Mouse (Mus musculus): ENCODE data around the gene Uncx.

Uncx gene

DNA sequence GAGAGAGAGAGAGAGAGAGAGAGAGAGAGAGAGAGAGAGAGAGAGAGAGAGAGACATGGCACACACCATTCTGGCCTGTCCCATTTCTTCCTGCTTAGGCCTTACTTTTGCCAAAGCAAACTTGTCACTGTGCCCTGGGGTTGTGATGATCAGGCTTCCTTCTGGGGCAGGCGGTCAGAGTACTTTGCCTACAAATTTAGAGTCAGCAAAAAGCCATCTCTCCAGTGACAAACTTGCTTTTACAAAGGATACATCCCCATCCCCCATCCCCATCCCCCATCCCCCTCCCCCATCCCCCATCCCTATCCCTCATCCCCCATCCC lies 1.3 kb upstream of the Uncx start:
- no peak for DNase-seq (ENCODE audit: extremely low spot score, low read depth, low spot score)

DNA sequence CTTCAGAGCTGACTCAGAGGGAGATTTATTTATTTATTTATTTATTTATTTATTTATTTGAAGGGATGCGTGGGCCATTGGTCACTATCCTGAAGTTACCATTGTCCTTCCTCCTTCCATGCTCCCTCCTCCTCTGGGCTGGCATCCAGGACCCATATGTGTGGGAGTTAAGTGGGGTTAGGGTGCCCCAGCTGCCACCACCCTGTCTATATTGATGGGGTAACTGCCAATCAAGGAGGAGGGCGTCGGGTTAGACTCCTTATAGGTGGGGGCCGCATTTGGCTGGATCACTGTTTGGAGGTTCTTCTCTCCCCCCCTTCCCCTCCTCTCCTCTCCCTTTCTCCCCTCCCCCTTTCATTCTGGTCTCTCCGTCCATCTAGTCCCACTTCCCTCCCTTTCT lies 738 bp upstream of the Uncx start:
- DNase-seq (ENCODE audit: extremely low spot score, low read depth, low spot score) = no peak

DNA sequence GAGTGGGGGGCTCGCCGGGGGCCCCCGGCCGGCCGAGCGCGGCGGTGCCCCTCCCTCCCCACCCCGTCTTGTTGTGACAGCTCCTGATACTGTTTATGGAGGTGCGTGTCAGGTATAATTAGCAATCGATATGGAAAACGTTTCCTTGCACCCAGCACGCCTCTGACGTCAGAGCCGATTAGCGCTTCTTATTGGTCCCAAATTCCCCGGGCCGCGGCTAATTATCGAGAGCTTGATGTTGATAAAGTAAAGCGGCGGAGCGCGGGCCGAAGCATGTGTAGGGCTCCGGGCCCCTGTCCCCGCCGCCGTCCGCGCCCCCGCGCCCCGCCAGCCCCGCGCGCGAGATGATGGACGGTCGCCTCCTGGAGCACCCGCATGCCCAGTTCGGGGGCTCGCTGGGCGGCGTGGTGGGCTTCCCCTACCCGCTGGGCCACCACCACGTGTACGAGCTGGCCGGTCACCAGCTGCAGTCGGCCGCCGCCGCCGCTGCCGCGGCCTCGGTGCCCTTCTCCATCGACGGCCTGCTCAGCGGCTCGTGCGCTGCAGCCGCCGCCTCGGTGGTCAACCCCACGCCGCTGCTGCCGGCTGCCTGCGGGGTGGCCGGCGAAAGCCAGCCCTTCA lies 466 bp downstream of the Uncx start:
- DNase-seq (ENCODE audit: extremely low spot score, low read depth, low spot score) = no peak

- no peak for DNase-seq (ENCODE audit: extremely low spot score, low read depth, low spot score)
Observed at GRCm38 (mm10) chr5:139544271-139545135, 1.2 kb downstream of the Uncx start.

DNA sequence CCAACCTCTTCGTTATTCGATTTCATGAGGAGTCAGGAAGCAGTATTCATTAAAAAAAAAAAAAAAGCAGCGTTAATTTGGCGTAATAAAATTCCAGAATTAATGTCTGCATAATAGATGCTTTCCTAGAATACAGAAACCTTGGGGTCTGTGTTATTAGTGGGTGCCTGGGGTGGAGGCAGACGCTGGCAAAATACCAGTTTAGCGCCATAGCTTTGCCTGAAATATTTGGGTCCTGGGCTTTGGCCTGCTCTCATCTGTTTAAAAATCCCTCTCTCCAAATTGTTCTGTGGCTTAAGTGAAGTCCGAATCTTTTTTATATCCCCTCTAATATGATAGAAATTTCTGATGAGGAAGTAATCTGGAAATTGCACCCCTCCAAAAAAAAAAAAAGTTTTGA lies 1.9 kb downstream of the Uncx start:
- no peak for DNase-seq (ENCODE audit: extremely low spot score, low read depth, low spot score)

DNA sequence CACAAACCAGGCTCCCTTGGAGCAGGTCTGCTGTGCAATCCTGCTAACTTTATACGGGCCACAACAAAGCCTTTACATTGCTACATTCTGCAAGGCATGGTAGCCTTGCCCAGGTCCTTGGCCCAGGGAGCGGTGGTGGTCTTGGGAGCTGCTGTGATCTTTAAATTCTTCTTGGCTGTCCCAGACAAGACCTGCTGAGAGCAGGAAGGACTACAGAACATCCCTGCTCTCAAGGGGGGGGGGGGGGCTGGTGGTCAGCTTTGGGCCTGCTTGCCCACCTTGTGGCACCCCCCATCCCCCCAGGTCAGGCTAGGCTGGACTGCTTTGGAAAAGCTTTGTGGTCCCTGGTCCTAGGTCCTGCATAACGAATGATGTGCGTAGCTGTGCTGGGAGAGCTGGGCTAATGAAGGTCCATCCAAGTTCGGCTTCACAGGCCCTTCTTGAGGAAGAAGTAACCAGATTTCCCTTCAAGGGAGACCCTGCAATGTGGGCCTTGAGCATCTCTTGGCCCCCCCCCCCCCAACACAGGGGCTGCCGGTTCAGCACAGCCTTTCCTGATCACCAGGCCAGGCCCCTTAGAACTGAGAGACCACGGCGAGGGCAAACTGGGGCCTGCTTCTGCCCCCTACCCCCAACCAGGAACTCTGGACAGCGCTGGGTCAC lies 2.5 kb downstream of the Uncx start:
- no peak for DNase-seq (ENCODE audit: extremely low spot score, low read depth, low spot score)

GRCm38 (mm10) chr5:139546336-139546770 lies 3.1 kb downstream of the Uncx start:
- no peak for DNase-seq (ENCODE audit: extremely low spot score, low read depth, low spot score)

GRCm38 (mm10) chr5:139546771-139547420 lies 3.6 kb downstream of the Uncx start:
- no peak for DNase-seq (ENCODE audit: extremely low spot score, low read depth, low spot score)

DNA sequence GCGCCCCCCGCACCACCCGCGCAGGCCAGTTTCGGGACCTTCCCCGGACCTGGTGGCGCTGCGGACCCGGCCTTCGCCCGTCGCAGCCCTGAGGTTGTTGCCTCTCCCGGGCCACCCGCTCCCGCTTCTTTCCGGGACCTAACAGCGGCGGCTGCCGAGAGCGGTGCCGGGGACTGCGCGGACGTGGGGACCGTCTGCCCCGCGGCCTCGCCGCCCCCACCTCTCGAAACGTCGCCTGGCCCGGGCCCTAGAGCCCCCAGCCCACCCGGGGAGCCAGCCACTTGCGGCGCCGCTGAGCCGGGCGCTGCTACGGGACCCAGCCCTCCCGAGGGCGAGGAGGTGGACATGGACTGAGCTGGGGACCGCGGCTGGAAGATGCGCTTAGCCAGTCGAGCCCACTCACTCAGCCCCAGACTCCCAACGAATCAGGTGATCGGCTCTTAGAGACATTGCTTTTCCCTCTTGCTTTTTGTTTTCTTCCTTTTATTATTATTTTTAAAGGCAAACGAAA lies 4.2 kb downstream of the Uncx start:
- no peak for DNase-seq (ENCODE audit: extremely low spot score, low read depth, low spot score)

DNA sequence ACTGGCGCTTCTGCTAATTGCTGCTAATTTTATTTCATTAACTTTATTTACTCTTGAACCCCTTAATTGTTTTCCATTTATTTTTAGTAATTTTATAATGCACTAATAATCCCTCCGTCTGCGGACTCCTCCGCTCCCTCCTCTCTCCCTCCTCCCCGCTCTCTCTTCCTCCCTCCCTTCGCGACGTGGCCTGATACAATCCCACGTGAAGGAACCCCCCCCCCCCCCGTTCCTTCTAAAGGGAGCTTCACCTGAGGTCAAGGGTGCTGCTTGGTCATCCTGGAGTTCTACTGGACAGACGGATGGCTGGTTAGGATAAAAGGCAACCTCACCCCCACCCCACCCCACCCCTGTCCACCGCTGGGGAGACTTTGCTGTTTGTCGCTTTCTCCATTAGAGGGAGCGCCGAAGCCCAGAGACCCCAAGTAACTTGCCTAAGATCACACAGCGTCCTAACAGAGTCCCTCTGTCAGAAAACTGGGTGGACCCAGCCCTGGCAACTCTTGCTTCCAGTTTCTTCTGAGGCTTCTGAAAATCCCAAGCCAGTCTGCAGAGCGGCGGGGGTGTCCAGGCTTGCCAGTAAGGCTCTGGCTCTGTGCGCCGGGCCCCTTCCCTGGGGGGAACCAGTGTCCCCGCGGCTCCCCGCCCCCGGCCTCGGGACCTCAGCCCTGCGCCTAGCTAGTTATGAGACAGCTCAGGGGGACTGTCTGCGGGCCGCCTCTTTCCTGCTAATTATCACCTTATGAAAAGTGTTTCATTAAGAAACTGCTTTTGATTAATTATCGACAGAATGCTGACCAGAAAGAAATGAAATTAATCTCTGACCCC lies 10.4 kb downstream of the Uncx start:
- DNase-seq (ENCODE audit: extremely low spot score, low read depth, low spot score) = no peak

GRCm38 (mm10) chr5:139554478-139555335 lies 11.4 kb downstream of the Uncx start:
- no peak for DNase-seq (ENCODE audit: extremely low spot score, low read depth, low spot score)

GRCm38 (mm10) chr5:139555476-139556115 lies 12.3 kb downstream of the Uncx start:
- DNase-seq (ENCODE audit: extremely low spot score, low read depth, low spot score) = no peak

GRCm38 (mm10) chr5:139556116-139556678 lies 12.9 kb downstream of the Uncx start:
- no peak for DNase-seq (ENCODE audit: extremely low spot score, low read depth, low spot score)

DNA sequence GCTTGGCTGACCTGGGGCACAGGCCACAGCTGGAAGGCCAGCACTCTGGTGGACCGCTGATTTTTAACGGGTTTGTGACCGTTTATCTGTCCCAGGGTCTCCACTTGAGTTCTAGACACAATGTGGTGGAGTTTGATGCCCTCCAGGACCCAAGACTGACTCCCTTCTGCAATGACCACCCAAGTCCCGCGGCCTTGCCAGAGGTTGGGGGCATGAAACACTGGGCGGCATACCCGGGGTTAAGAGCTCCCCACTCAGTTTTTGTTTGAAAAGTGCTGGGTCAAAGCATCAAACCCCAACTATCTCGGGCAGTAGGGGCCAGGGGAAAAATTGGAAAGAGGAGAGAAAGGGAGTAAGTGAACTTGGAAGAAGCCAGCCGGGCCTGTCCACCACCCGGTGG lies 13.8 kb downstream of the Uncx start:
- no peak for DNase-seq (ENCODE audit: extremely low spot score, low read depth, low spot score)

DNA sequence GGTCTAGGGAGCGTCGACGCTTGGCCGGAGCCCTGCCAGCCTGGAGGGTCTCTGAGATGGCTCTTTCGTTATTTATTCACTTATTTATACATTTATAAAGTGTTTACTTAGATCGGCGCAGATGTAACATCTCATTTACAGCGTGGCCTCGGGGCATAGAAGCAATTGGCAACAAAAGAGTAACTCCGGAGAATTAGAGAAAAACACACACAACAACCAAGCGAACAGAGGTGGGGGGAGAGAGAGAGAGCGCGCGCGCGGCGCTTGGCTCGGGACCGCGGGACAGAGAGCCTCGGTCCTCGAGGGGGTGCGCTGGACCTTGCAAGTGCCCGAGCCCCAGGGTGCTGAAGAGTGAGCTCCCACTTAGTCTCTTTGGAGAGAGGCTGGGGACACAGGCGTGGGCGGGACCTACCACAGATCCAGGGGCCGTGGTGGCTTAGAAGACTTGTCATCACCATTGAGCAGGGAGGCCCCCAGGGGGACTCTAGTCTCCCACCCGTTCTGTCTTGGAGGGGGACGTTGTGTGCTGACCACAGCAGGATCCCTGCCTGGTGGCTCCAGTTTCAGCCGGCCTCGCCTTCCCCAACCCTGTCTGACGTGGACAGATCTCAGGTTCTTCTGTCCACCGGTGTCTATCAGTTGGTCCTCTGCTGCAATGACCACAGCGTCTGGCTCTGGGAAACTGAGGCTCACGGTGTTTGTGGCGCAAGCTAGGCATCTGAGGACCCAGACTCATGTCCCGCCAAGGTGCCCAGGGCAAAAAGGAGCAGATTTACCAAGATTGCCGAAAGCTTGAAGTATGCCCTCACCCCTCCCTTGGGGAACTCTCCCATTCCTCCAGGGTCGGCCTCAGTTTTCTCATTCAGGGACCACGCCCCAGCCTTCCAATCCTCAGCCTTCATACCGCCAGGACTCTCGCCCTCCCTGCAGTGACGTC lies 14.5 kb downstream of the Uncx start:
- no peak for DNase-seq (ENCODE audit: extremely low spot score, low read depth, low spot score)

DNA sequence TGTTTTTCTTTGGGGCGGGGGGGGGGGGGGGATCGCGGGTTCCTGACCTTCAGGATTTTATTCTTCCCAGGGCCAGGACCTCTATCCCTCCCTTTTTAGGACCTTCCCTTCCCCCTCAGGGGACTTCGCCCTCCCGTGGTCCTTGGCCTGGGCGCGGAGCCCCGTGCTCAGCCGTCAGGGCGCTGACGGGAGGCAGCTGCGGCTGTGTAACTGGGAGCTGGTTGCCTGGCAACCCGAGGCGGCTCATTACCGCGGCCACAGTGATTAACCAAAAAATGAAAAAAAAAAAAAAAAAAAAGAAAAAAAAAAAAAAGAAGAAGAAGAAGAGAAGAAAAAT lies 15.1 kb downstream of the Uncx start:
- no peak for DNase-seq (ENCODE audit: extremely low spot score, low read depth, low spot score)

DNA sequence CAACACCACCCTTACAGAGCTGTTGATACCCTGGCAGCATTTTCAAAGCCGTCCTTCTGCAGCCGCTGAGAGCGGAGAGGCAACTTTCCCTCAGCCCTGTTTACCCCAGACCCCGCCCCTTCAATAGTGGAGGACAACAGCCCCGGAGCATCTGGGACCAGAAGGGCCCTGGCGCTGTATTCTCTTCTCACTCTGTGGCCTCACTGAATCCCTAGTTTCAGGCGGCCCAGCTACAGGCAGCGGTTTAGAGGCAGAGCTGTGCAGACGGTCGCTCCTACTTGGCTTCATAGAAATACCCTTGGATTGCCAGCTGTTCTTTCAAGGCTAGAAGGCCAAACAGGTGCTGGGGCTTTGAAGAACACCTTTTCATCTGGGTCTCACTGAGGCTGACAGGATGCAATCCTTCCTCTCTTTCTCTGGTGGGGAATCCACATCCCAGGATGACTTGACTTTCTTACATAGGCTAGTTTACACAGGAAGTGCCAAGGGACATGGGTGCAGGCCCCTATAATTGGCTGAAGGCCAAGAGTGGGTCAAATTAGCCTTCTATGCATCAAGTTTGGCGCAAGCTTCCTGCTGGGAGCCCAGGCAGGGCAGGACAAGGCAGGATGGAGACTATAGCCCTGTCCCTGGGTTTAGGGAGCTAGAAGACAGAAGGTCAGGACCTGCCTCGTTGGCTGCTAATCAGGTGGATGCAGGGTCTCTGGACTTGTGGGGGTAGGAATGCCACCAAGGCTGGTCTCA lies 15.8 kb downstream of the Uncx start:
- no peak for DNase-seq (ENCODE audit: extremely low spot score, low read depth, low spot score)
